Mouse (Mus musculus) bone marrow macrophage, adult 2 months (primary cell): ENCODE measurements around the gene Aco2.

Source experiments
- CTCF ChIP-seq: IDR thresholded peaks from 2 replicates; pipeline ENCODE4 v1.5.1; 2012; ENCODE audit warnings: low read depth, mild to moderate bottlenecking, low read length, moderate library complexity
- POLR2A ChIP-seq: IDR thresholded peaks from 2 replicates; pipeline ENCODE4 v1.6.1; 2012; ENCODE audit warnings: mild to moderate bottlenecking, low read depth, low read length, borderline replicate concordance

DNA sequence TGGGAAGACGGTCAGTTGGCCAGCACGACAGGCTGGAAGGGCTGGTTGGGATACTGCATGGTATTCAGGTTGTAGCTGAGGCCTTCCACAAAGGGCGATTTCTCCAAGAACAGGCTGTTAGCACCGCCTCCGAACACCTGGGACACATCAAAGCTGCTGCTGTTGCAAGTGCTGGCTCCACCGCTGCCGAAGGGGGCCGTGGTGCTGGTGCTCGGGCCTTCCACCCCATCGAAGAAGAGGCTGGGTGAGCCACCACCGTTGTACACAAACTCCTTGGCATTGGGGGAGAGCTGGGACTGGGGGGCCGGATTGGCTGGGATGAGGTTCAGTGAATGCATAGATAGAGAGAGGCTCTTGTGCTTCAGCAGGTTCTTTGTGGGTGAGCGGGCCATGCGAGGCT lies 21.4 kb upstream of the Aco2 start:
- no peak for TF ChIP-seq CTCF
- no peak for TF ChIP-seq POLR2A
